Comparison of ENCODE assay signal across 14 mouse cellular contexts in the genomic region with DNA sequence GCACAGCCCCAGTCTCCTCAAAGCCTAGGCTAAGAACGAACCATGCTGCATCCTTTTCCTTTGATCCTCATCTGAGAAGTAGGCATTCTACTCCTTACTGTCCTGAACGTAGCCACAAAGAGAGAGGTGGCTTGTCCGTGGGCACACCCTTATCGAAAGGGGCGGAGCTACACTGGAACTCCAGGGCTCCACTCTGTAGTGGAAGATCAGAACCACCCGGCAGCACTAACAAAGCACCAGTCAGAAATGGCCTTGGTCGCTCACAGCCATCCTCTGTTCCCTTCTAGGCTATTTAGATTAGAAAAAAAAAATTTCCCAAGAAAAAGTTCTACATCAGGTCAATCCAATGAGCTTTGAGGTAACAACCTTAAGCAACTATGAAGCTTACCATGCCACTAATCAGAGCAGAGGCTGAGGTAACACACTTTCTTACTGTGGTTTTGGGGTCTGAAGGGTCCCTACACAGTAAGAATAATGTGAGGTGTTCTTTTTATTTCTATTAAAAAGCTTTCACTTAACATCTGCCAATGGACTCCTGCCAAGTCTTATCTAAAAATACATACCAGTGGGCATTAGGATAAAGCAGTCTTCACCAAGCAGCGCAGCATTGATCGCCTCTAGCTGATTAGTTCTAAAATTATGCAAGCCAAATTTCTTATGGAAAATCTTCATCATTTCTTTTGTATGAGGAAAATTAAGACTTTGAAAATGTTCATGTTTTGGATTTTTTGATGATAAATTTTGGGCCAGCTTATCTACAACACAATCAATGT. TPM values are rescaled to one million over a fixed set of nuclear protein-coding genes. Genes with fewer than 3 reads are reported as not detected.
A peak's percentile ranks its signal among the peaks of the same experiment; 100 is the strongest.
DNase-seq lines count a peak whose midpoint lies in the region; ATAC-seq and TF ChIP-seq lines count a peak whose summit lies in the region.
"Had no signal": no experiment of that assay in that cellular context is flagged by ENCODE, and none has a peak within 500 bp of the region (broad histone marks: within the 10 kb centered on the region; RNA-seq: fewer than 3 reads in every experiment).

No protein-coding gene starts in this region.

- no peaks in the 10 kb centered on the region for H3K27me3 ChIP-seq in lung, embryonic 14.5 days (ENCODE audit: insufficient read depth, low read length)
- H3K27me3 ChIP-seq in liver, embryonic 14.5 days (ENCODE audit: control insufficient read depth, insufficient read depth, low read length), result no peaks in the 10 kb centered on the region
- H3K27me3 ChIP-seq in stomach, postnatal 0 days (ENCODE audit: control insufficient read depth, insufficient read depth, low read length), result no peaks in the 10 kb centered on the region
- H3K27me3 ChIP-seq in embryonic facial prominence, embryonic 10.5 days (replicated peaks; ENCODE audit: low read depth, poor library complexity, severe bottlenecking), result no peaks in the 10 kb centered on the region
- H3K27me3 ChIP-seq: hindbrain, embryonic 12.5 days; kidney, embryonic 15.5 days; midbrain, embryonic 12.5 days; neural tube, embryonic 12.5 days had no signal

- no peak for TF ChIP-seq CTCF in lung, embryonic 14.5 days (IDR thresholded peaks at IDR 0.05; ENCODE audit: low read depth)
- no peak for TF ChIP-seq CTCF in liver, embryonic 14.5 days (IDR thresholded peaks at IDR 0.05; ENCODE audit: low read depth)
- TF ChIP-seq CTCF in stomach, postnatal 0 days (IDR thresholded peaks at IDR 0.05; ENCODE audit: low read depth), result no peak

- no peak for ATAC-seq in lung, embryonic 14.5 days (ENCODE audit: insufficient read depth)
- ATAC-seq in liver, embryonic 14.5 days (ENCODE audit: insufficient read depth), result peak; percentile 64
- no peak for ATAC-seq in stomach, postnatal 0 days (ENCODE audit: low FRiP score, low TSS enrichment)

- peak; percentile 45 for TF ChIP-seq EP300 in liver, embryonic 14.5 days (IDR thresholded peaks at IDR 0.05; ENCODE audit: low read depth)
- no peak for TF ChIP-seq EP300 in stomach, postnatal 0 days (optimal IDR thresholded peaks at IDR 0.05)

- peak; percentile 34 for DNase-seq in lung, embryonic 14.5 days
- no peak for DNase-seq in lung, postnatal 4 days
- DNase-seq in adrenal gland, postnatal 10 days, result peak; percentile 19
- peak in 2 of 3 experiments; percentile 28 to 34 for DNase-seq in liver, embryonic 14.5 days (ENCODE audit: low read depth in 3 of 3, low spot score in 3 of 3)
- peak; percentile 16 for DNase-seq in stomach, postnatal 0 days (ENCODE audit: low spot score)
- DNase-seq in kidney, postnatal 14 days, result no peak
- DNase-seq in embryonic facial prominence, embryonic 10.5 days (ENCODE audit: low spot score), result no peak
- DNase-seq: gastrocnemius, postnatal 10 days; right cerebral cortex, postnatal 14 days; thymus, adult 18-20 months had no signal

- H3K4me1 ChIP-seq in lung, embryonic 14.5 days (ENCODE audit: insufficient read depth), result no peaks in the 10 kb centered on the region
- H3K4me1 ChIP-seq in liver, embryonic 14.5 days (replicated peaks; ENCODE audit: control insufficient read depth in 2 of 2, insufficient read depth in 2 of 2, low read length in 1 of 2), result peaks cover 12 to 14% of the 10 kb centered on the region in 2 experiments
- H3K4me1 ChIP-seq in stomach, postnatal 0 days (replicated peaks; ENCODE audit: control insufficient read depth, insufficient read depth), result no peaks in the 10 kb centered on the region
- H3K4me1 ChIP-seq in embryonic facial prominence, embryonic 10.5 days, result no peaks in the 10 kb centered on the region
- H3K4me1 ChIP-seq: hindbrain, embryonic 12.5 days; kidney, embryonic 15.5 days; midbrain, embryonic 12.5 days; neural tube, embryonic 12.5 days had no signal

- WGBS in lung, embryonic 14.5 days, result 72% methylated on average over 9 of the region's 9 CpGs
- 56% methylated on average over 9 of the region's 9 CpGs for WGBS in liver, embryonic 14.5 days (ENCODE audit: insufficient replicate concordance)
- 75% methylated on average over 9 of the region's 9 CpGs for WGBS in stomach, postnatal 0 days
- 89% methylated on average over 9 of the region's 9 CpGs for WGBS in embryonic facial prominence, embryonic 10.5 days

- H3K36me3 ChIP-seq in lung, embryonic 14.5 days (ENCODE audit: insufficient read depth), result peaks cover 54% of the 10 kb centered on the region
- H3K36me3 ChIP-seq in liver, embryonic 14.5 days (replicated peaks; ENCODE audit: control insufficient read depth, insufficient read depth, low read depth), result peaks cover 73% of the 10 kb centered on the region
- H3K36me3 ChIP-seq in stomach, postnatal 0 days (ENCODE audit: control insufficient read depth, insufficient read depth, low read length), result no peaks in the 10 kb centered on the region
- H3K36me3 ChIP-seq in embryonic facial prominence, embryonic 10.5 days (replicated peaks), result peaks cover 95% of the 10 kb centered on the region

- no peak overlapping the region for H3K4me2 ChIP-seq in lung, embryonic 14.5 days
- H3K4me2 ChIP-seq in liver, embryonic 14.5 days (ENCODE audit: low read depth), result no peak overlapping the region
- no peak overlapping the region for H3K4me2 ChIP-seq in stomach, postnatal 0 days (replicated peaks; ENCODE audit: low read depth)
- H3K4me2 ChIP-seq: hindbrain, embryonic 12.5 days; kidney, embryonic 15.5 days; midbrain, embryonic 12.5 days; neural tube, embryonic 12.5 days had no signal

- no peak overlapping the region for H3K4me3 ChIP-seq in lung, embryonic 14.5 days (ENCODE audit: low read depth, low read length)
- H3K4me3 ChIP-seq in liver, embryonic 14.5 days (ENCODE audit: insufficient read depth in 1 of 2, low read depth in 2 of 2, low read length in 2 of 2), result no peak overlapping the region
- H3K4me3 ChIP-seq in stomach, postnatal 0 days (ENCODE audit: low read depth, low read length), result no peak overlapping the region
- H3K4me3 ChIP-seq in embryonic facial prominence, embryonic 10.5 days, result no peak overlapping the region
- H3K4me3 ChIP-seq: hindbrain, embryonic 12.5 days; kidney, embryonic 15.5 days; midbrain, embryonic 12.5 days; neural tube, embryonic 12.5 days had no signal

- H3K9me3 ChIP-seq in lung, embryonic 14.5 days (ENCODE audit: low read depth, low read length), result no peaks in the 10 kb centered on the region
- H3K9me3 ChIP-seq in liver, embryonic 14.5 days (ENCODE audit: control insufficient read depth, low read length), result no peaks in the 10 kb centered on the region
- H3K9me3 ChIP-seq in stomach, postnatal 0 days (ENCODE audit: control insufficient read depth, low read length), result no peaks in the 10 kb centered on the region
- H3K9me3 ChIP-seq in embryonic facial prominence, embryonic 10.5 days, result no peaks in the 10 kb centered on the region
- H3K9me3 ChIP-seq: hindbrain, embryonic 12.5 days; kidney, embryonic 15.5 days; midbrain, embryonic 12.5 days; neural tube, embryonic 12.5 days had no signal

- H3K27ac ChIP-seq in lung, embryonic 14.5 days (ENCODE audit: low read depth), result no peak overlapping the region
- H3K27ac ChIP-seq in liver, embryonic 14.5 days, result no peak overlapping the region
- no peak overlapping the region for H3K27ac ChIP-seq in stomach, postnatal 0 days (replicated peaks)
- no peak overlapping the region for H3K27ac ChIP-seq in embryonic facial prominence, embryonic 10.5 days (replicated peaks)
- H3K27ac ChIP-seq: hindbrain, embryonic 12.5 days; kidney, embryonic 15.5 days; midbrain, embryonic 12.5 days; neural tube, embryonic 12.5 days had no signal

- H3K9ac ChIP-seq in lung, embryonic 14.5 days, result no peak overlapping the region
- no peak overlapping the region for H3K9ac ChIP-seq in liver, embryonic 14.5 days (replicated peaks)
- no peak overlapping the region for H3K9ac ChIP-seq in stomach, postnatal 0 days (ENCODE audit: low read length)
- H3K9ac ChIP-seq: hindbrain, embryonic 12.5 days; kidney, embryonic 15.5 days; midbrain, embryonic 12.5 days; neural tube, embryonic 12.5 days had no signal

RNA-seq across cellular contexts. Expression of a gene that starts 35.5 kb away (rescaled TPM):
- polyA plus RNA-seq in lung, embryonic 14.5 days (2014; fragmentation: Nextera tagmentation; extraction: Ambion mirVana), result 40.8 and 42.0 TPM in 2 replicates
- total RNA-seq in adrenal gland, postnatal 10 days (2021), result 10 to 100 TPM in 1 of 2 experiments, 1 to 10 TPM in 1; 5.4 to 10.7 TPM
- polyA plus RNA-seq in liver, embryonic 14.5 days (2012; rRNA removed), result 12.1 and 19.8 TPM in 2 replicates
- polyA plus RNA-seq in liver, embryonic 14.5 days (2014; fragmentation: Nextera tagmentation; extraction: Ambion mirVana), result 24.8 and 28.1 TPM in 2 replicates
- 3.2 TPM in 2 replicates for polyA plus RNA-seq in stomach, postnatal 0 days (2015; fragmentation: Nextera tagmentation; extraction: Ambion mirVana)
- polyA plus RNA-seq in embryonic facial prominence, embryonic 10.5 days (2016; fragmentation: Nextera tagmentation; extraction: Ambion mirVana), result 49.6 and 54.6 TPM in 2 replicates

Comparison
In these comparisons a context has a peak if more than half of its experiments do, and no peak if none do; other contexts are left out.
1. DNase-seq: peak in lung, embryonic 14.5 days (single experiment), adrenal gland, postnatal 10 days (single experiment), liver, embryonic 14.5 days (2 of 3) and stomach, postnatal 0 days (single experiment); none in lung, postnatal 4 days (0 of 2), kidney, postnatal 14 days (single experiment) and embryonic facial prominence, embryonic 10.5 days (single experiment).